Mouse (Mus musculus) right cerebral cortex, postnatal 14 days (tissue): Measurements from ENCODE around the gene Krt28.

Experiments
- DNase-seq: peaks from one replicate; pipeline ENCODE4 v3.0.0; 2022

The Krt28 gene

GRCm38 (mm10) chr11:99364412-99364811, 10.3 kb downstream of the Krt28 start:
- DNase-seq = no peak

- DNase-seq = no peak
Measured at GRCm38 (mm10) chr11:99361423-99361822, 13.3 kb downstream of the Krt28 start.

- DNase-seq = no peak
Measured at GRCm38 (mm10) chr11:99351004-99351403, 23.7 kb downstream of the Krt28 start, which contains the start of gene Krt27. Gene Krt27, minus strand, starts transcription at chr11:99351104.

GRCm38 (mm10) chr11:99339299-99339847, 35.3 kb downstream of the Krt28 start:
- no peak for DNase-seq

- no peak for DNase-seq
Measured at GRCm38 (mm10) chr11:99337866-99338265, 36.8 kb downstream of the Krt28 start, which contains the start of gene Krt26. Gene Krt26, minus strand, starts transcription at chr11:99337966.

- DNase-seq = peak; percentile 55
Measured at GRCm38 (mm10) chr11:99333426-99333825, 41.3 kb downstream of the Krt28 start.

- DNase-seq = no peak
Measured at GRCm38 (mm10) chr11:99329655-99330054, 45.0 kb downstream of the Krt28 start.

GRCm38 (mm10) chr11:99322851-99323250, 51.9 kb downstream of the Krt28 start, which contains the start of gene Krt25:
Gene Krt25, minus strand, starts transcription at chr11:99322951.
- no peak for DNase-seq

GRCm38 (mm10) chr11:99321094-99321493, 53.6 kb downstream of the Krt28 start:
- no peak for DNase-seq

GRCm38 (mm10) chr11:99319127-99319526, 55.6 kb downstream of the Krt28 start:
- DNase-seq = no peak

GRCm38 (mm10) chr11:99316543-99316942, 58.2 kb downstream of the Krt28 start:
- DNase-seq = no peak
